Mouse (Mus musculus) cortical plate, adult 2 months (tissue): ENCODE measurements around the gene Psen1. TPM values are rescaled to one million over a fixed set of nuclear protein-coding genes. Genes with fewer than 3 reads are reported as not detected.

Experiments
- H3K27ac ChIP-seq: fragments of 200-500 bp; 2 replicates; pipeline ENCODE4 v1.5.1; 2012; ENCODE audit warnings: low read length, control low read depth, inconsistent platforms; ENCODE audit not compliant: insufficient read depth
- H3K4me1 ChIP-seq: fragments of 200-500 bp; 2 replicates; pipeline ENCODE4 v1.6.1; 2011; ENCODE audit warnings: low read length; ENCODE audit not compliant: control insufficient read depth, insufficient read depth
- H3K4me3 ChIP-seq: fragments of 200-500 bp; 2 replicates; pipeline ENCODE4 v1.5.1; 2011; ENCODE audit warnings: mild to moderate bottlenecking, low read length, control low read depth; ENCODE audit not compliant: insufficient read depth
- CTCF ChIP-seq: fragments of 200-500 bp; IDR thresholded peaks from 2 replicates; pipeline ENCODE4 v1.5.1; 2011; ENCODE audit warnings: mild to moderate bottlenecking, control low read depth, low read length; ENCODE audit not compliant: insufficient read depth; ENCODE audit errors: extremely low read depth
- POLR2A ChIP-seq: fragments of 200-500 bp; IDR thresholded peaks from 2 replicates; pipeline ENCODE4 v1.6.1; 2011; ENCODE audit warnings: mild to moderate bottlenecking, low read length, control low read depth; ENCODE audit not compliant: insufficient read depth; ENCODE audit errors: extremely low read depth
- polyA plus RNA-seq: library from polyadenylated mRNA; depleted of rRNA; stranded (reverse); fragments of >200 nt; gene quantifications from 2 replicates; pipeline ENCODE4 v1.2.3, GENCODE M21; 2012

Gene Psen1
- polyA plus RNA-seq, 1 experiment = 37.7 TPM

- H3K4me1 ChIP-seq = peaks cover 8% of the 10 kb centered on the region
- no peak overlapping the region for H3K4me3 ChIP-seq
- H3K27ac ChIP-seq = no peak overlapping the region
- no peak for TF ChIP-seq CTCF
- TF ChIP-seq POLR2A = no peak
Measured at GRCm38 (mm10) chr12:83694011-83694410, 6.1 kb downstream of the Psen1 start.

- Histone ChIP-seq H3K4me1 (peaks cover 7% of the 10 kb centered on the region), H3K4me3 (no peak overlapping the region), H3K27ac (no peak overlapping the region)
- TF ChIP-seq POLR2A (no peak), CTCF (no peak)
Measured at GRCm38 (mm10) chr12:83694669-83695068, 6.7 kb downstream of the Psen1 start.

- TF ChIP-seq POLR2A (no peak), CTCF (no peak)
- Histone ChIP-seq H3K4me1 (peaks cover 2% of the 10 kb centered on the region), H3K4me3 (no peak overlapping the region), H3K27ac (no peak overlapping the region)
Measured at GRCm38 (mm10) chr12:83698637-83699036, 10.7 kb downstream of the Psen1 start.

GRCm38 (mm10) chr12:83701608-83702007, 13.7 kb downstream of the Psen1 start:
- Histone ChIP-seq H3K4me1 (no peaks in the 10 kb centered on the region), H3K4me3 (no peak overlapping the region), H3K27ac (no peak overlapping the region)
- TF ChIP-seq POLR2A (no peak), CTCF (no peak)

- Histone ChIP-seq H3K4me3 (no peak overlapping the region), H3K27ac (no peak overlapping the region)
- no peak for TF ChIP-seq POLR2A
- no peak for TF ChIP-seq CTCF
Measured at GRCm38 (mm10) chr12:83702796-83703195, 14.8 kb downstream of the Psen1 start.

GRCm38 (mm10) chr12:83706951-83707350, 19.0 kb downstream of the Psen1 start:
- Histone ChIP-seq H3K4me3 (no peak overlapping the region), H3K4me1 (no peaks in the 10 kb centered on the region), H3K27ac (no peak overlapping the region)
- no peak for TF ChIP-seq POLR2A
- TF ChIP-seq CTCF = no peak

More at GRCm38 (mm10) chr12:83702796-83703195, 14.8 kb downstream of the Psen1 start:
- H3K4me1 ChIP-seq = no peaks in the 10 kb centered on the region

GRCm38 (mm10) chr12:83708160-83709092, 20.5 kb downstream of the Psen1 start:
- Histone ChIP-seq H3K4me1 (no peaks in the 10 kb centered on the region), H3K27ac (no peak overlapping the region), H3K4me3 (no peak overlapping the region)
- TF ChIP-seq POLR2A = no peak
- TF ChIP-seq CTCF = no peak

GRCm38 (mm10) chr12:83709934-83710333, 22.0 kb downstream of the Psen1 start:
- Histone ChIP-seq H3K27ac (no peak overlapping the region), H3K4me3 (no peak overlapping the region), H3K4me1 (peaks cover 1% of the 10 kb centered on the region; the same call in 1 of the 2 replicates)
- TF ChIP-seq CTCF = no peak
- TF ChIP-seq POLR2A = no peak

- H3K27ac ChIP-seq = no peak overlapping the region
- TF ChIP-seq CTCF (0 out of 2 replicates have a peak, but pooled peaks have one; percentile 13), POLR2A (no peak)
Measured at GRCm38 (mm10) chr12:83713749-83714148, 25.8 kb downstream of the Psen1 start.

GRCm38 (mm10) chr12:83716416-83717184, 28.6 kb downstream of the Psen1 start:
- TF ChIP-seq CTCF (no peak), POLR2A (no peak)
- Histone ChIP-seq H3K27ac (0 out of 2 replicates have a peak overlapping the region, but pooled peaks have one; percentile 11), H3K4me3 (no peak overlapping the region), H3K4me1 (peaks cover 10% of the 10 kb centered on the region; the same call in 1 of the 2 replicates)

More at GRCm38 (mm10) chr12:83713749-83714148, 25.8 kb downstream of the Psen1 start:
- Histone ChIP-seq H3K4me3 (no peak overlapping the region), H3K4me1 (peaks cover 7% of the 10 kb centered on the region; the same call in 1 of the 2 replicates)
